Mouse (Mus musculus) stomach, postnatal 0 days (tissue): ENCODE results near the gene Il17c. TPM values are rescaled to one million over a fixed set of nuclear protein-coding genes. Genes with fewer than 3 reads are reported as not detected.

Experiments used
- ATAC-seq: fragments of 200-750 bp; cut with Nextera tagmentation; 2 replicates; pipeline ENCODE4 v1.8.0; 2017; ENCODE audit not compliant: low FRiP score, low TSS enrichment
- DNase-seq: peaks from one replicate; pipeline ENCODE4 v3.0.0-alpha.2; 2016; ENCODE audit warnings: low spot score
- H3K27ac ChIP-seq: fragments of 300-500 bp; sonication (generic); replicated peaks from 2 replicates; pipeline ENCODE4 v1.5.1; 2014; ENCODE audit warnings: mild to moderate bottlenecking, control low read depth
- H3K27me3 ChIP-seq: fragments of 300-500 bp; sonication (generic); 2 replicates; pipeline ENCODE4 v1.6.1; 2014; ENCODE audit warnings: low read length; ENCODE audit not compliant: control insufficient read depth, insufficient read depth
- H3K36me3 ChIP-seq: fragments of 300-500 bp; sonication (generic); 2 replicates; pipeline ENCODE4 v1.6.1; 2014; ENCODE audit warnings: low read length, mixed read lengths; ENCODE audit not compliant: control insufficient read depth, insufficient read depth
- H3K4me1 ChIP-seq: fragments of 300-500 bp; sonication (generic); replicated peaks from 2 replicates; pipeline ENCODE4 v1.6.1; 2014; ENCODE audit warnings: antibody characterized with exemption; ENCODE audit not compliant: control insufficient read depth, insufficient read depth
- H3K4me2 ChIP-seq: fragments of 300-500 bp; sonication (generic); replicated peaks from 2 replicates; pipeline ENCODE4 v1.6.1; 2014; ENCODE audit warnings: low read depth, mild to moderate bottlenecking, control low read depth, moderate library complexity
- H3K4me3 ChIP-seq: fragments of 300-500 bp; sonication (generic); 2 replicates; pipeline ENCODE4 v1.5.1; 2014; ENCODE audit warnings: low read depth, low read length, control low read depth
- H3K9ac ChIP-seq: fragments of 300-500 bp; sonication (generic); 2 replicates; pipeline ENCODE4 v1.6.1; 2014; ENCODE audit warnings: mild to moderate bottlenecking, low read length, control low read depth, mixed read lengths
- H3K9me3 ChIP-seq: fragments of 300-500 bp; sonication (generic); 2 replicates; pipeline ENCODE4 v1.6.1; 2016; ENCODE audit warnings: low read length; ENCODE audit not compliant: control insufficient read depth
- CTCF ChIP-seq: IDR thresholded peaks from 2 replicates; pipeline ENCODE4 v1.5.1; 2016; ENCODE audit warnings: antibody characterized with exemption, low read depth, mild to moderate bottlenecking, moderate library complexity
- EP300 ChIP-seq: optimal IDR thresholded peaks from 2 replicates; pipeline ENCODE3; 2016; ENCODE audit warnings: antibody characterized with exemption
- WGBS: fragments of 180-500 bp; shearing (Covaris S2); extraction: QIAGEN DNeasy Blood & Tissue Kit; methylation state at CpG from one replicate; pipeline ENCODE4 v1.1.7; 2014; 5-methylcytosine and 5-hydroxymethylcytosine counted together
- polyA plus RNA-seq: library from polyadenylated mRNA; unstranded; fragments of >200 nt; fragmentation: Nextera tagmentation; extraction: Ambion mirVana; gene quantifications from 2 replicates; pipeline ENCODE4 v1.2.1, GENCODE M21; 2015

Gene Il17c
- polyA plus RNA-seq, 1 experiment from 2014 or later = 0.32 TPM

DNA sequence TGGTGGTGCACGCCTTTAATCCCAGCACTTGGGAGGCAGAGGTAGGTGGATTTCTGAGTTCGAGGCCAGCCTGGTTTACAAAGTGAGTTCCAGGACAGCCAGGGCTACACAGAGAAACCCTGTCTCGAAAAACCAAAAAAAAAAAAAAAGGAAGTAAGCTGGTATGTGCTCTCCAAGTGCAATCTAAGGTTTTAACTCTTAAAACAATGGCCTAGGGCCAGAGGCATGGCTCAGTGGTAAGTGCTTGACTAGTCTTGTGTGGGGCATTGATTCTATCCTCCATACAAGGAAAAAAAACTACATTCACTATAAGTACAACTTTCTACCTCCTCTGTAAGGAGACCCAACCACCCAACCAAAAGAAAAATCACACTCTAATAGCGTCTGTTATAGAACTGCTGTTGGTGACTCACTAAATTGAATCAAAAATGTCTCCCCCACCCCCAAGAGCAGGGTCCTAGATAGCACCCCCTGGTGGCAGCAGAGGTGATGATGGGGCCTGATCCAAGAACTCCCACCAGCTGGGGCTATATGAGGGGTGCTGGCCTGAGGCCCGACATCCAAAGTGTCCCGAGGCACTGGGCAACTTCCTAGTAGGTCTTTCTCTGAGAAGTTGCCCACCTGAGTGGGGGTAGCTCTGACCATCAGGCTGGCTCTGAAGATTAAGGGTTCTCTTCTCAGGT lies 37.5 kb downstream of the Il17c start:
- no peak for ATAC-seq
- TF ChIP-seq EP300 = no peak
- peak; percentile 56 for TF ChIP-seq CTCF

DNA sequence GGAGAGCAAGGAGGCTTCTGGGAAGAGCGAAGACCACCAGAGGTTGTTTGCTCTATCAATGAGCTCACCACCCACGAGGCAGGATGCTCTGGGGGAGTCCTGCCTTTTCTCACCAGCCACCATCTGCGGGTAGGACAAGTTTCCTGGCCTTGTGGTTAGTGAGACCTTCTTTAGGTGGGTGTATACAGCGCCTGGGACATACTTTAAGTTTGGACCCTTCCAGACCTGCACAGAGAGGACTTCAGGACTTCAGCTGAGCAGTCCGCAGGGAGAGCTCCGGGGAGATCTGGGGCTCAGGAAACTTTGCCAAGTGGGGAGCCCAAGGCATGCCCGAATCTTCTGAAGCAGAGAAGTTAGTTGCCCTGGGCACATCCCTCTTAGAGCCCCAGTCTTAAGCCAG lies 38.2 kb downstream of the Il17c start:
- Histone ChIP-seq H3K9ac (peak overlapping the region; percentile 27; the same call in 1 of the 2 replicates), H3K36me3 (no peaks in the 10 kb centered on the region), H3K4me1 (no peaks in the 10 kb centered on the region; the same call in 1 of the 2 replicates), H3K27ac (no peak overlapping the region; the same call in 1 of the 2 replicates), H3K27me3 (no peaks in the 10 kb centered on the region; the same call in 1 of the 2 replicates), H3K4me2 (peak overlapping the region; percentile 52), H3K4me3 (peak overlapping the region; percentile 27), H3K9me3 (no peaks in the 10 kb centered on the region)
- no peak for DNase-seq
- no peak for ATAC-seq
- WGBS = 35% methylated on average over 7 of the region's 7 CpGs
- no peak for TF ChIP-seq CTCF
- no peak for TF ChIP-seq EP300

More for the DNA sequence above, 37.5 kb downstream of the Il17c start:
- H3K36me3 ChIP-seq = no peaks in the 10 kb centered on the region
- H3K4me3 ChIP-seq = no peak overlapping the region
- no peaks in the 10 kb centered on the region; the same call in 1 of the 2 replicates for H3K4me1 ChIP-seq
- no peaks in the 10 kb centered on the region for H3K9me3 ChIP-seq
- no peaks in the 10 kb centered on the region; the same call in 1 of the 2 replicates for H3K27me3 ChIP-seq
- H3K4me2 ChIP-seq = no peak overlapping the region
- DNase-seq = no peak
- H3K9ac ChIP-seq = no peak overlapping the region
- 49% methylated on average over 6 of the region's 6 CpGs for WGBS
- no peak overlapping the region for H3K27ac ChIP-seq

DNA sequence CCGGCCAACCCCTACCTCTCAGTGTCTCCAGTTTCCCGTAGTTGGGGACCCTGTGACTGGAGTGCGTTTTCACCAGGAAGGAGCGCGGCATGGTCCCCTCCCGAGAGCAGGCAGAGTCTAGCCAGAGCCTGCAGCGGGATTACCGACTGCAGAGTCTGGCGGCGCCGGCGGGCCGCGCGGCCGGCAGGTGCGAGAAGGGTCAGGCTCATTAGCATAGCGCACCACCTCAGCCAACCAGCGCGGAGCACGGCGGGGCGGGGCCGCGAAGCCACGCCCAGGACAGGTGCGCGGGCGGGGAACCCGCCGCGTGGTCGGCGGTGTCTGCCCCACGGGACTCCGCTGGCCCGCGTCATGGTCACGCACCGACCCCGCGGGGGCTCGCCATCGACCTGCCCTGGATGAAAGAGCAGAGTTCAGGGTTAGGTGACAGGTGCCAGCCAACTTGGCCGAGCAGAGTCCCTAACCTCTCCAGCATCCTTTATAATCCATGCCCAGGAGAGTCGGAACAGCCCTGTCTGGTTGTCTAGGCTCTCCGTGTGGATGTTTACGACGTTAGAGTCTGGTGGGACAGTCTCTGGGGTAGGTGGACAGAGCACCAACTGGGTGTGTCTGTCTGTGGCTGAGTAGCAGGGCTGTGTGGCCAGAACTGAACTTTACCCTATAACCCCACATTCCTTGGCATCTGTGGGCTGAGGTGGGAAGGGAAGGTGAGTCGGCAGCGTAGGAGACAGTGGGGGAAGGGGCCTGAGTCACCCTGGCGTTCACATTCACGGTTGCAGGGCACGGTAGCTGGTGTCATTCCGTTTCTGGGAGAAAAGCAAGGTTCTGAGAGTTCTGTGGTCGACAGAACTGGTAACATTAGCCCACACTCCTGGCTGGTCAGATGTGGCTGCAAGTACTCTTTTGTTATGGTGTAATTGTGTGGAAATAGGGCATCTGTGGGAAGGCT lies 39.0 kb downstream of the Il17c start, which contains the start of gene Snai3:
Snai3 (minus strand) TSS at position 210 of the 949 bp plus-strand sequence.
- peak within 1 kb of the TSS; percentile 52 for H3K4me2 ChIP-seq
- no peaks in the 10 kb centered on the region; the same call in 1 of the 2 replicates for H3K27me3 ChIP-seq
- TF ChIP-seq EP300 (no peak), CTCF (no peak)
- H3K27ac ChIP-seq = no peak within 1 kb of the TSS; the same call in 1 of the 2 replicates
- WGBS = 3% methylated on average over 51 of the region's 56 CpGs
- H3K4me1 ChIP-seq = no peaks in the 10 kb centered on the region; the same call in 1 of the 2 replicates
- no peaks in the 10 kb centered on the region for H3K9me3 ChIP-seq
- no peaks in the 10 kb centered on the region; the same call in 1 of the 2 replicates for H3K36me3 ChIP-seq
- DNase-seq (peak; percentile 87), ATAC-seq (peak; percentile 89)
- peak within 1 kb of the TSS; percentile 27 for H3K4me3 ChIP-seq
- peak within 1 kb of the TSS; percentile 27; the same call in 1 of the 2 replicates for H3K9ac ChIP-seq

DNA sequence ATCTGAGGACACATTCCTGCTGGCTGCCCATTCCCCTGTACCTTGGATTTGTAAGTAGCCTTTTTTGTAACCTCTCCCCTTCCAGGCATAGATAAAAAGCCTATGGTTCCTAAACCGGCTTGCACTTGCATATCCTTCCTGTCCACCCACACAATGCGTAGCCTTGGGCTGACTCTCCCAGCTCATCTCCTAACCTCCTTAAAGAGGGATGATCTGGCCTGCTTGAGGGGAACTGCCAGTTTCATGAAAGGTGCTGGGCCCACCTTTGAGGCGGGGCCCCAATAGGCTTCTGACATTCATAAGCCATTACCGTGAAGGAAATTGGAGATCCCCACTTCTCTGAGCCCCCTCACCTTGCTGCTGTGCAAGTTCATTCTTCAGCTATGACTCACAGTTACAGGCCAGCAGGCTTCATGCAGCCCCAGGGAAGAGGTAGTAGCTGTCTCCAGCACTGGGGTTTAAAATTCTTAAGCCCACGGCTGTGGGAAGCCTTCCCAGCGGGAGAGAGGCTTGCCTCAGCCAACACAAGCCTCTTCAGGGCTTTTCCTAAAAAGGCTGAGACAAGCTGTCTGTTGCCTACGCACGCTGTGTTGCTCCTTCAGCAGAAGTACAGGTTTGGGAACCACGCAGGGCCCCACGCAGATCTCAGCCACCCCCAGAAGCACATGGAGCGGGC lies 39.8 kb downstream of the Il17c start:
- ATAC-seq = no peak

DNA sequence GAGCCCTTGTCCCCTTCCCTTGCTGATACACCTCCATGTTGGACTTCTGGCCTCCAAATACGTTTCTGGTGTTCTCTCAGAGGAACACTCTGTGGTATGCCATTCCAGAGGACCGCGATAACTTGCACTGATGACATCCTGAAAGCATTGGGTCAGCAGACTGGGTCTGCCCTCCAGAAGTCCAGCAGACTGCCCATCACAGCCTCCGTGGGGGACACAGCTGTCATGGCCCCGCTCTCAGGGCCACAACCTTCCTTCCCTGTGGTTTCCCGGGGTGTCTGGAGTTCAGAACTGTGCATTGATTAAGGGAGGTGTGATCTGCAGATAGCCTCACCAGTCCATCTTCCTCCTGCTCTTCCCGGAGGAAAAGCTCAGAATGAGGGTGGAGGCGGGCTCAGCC lies 40.7 kb downstream of the Il17c start:
- DNase-seq (no peak), ATAC-seq (no peak)
- Histone ChIP-seq H3K36me3 (peaks cover 6% of the 10 kb centered on the region; the same call in 1 of the 2 replicates), H3K27ac (no peak overlapping the region), H3K4me2 (no peak overlapping the region), H3K9ac (no peak overlapping the region), H3K9me3 (no peaks in the 10 kb centered on the region), H3K4me3 (no peak overlapping the region), H3K27me3 (no peaks in the 10 kb centered on the region; the same call in 1 of the 2 replicates), H3K4me1 (no peaks in the 10 kb centered on the region; the same call in 1 of the 2 replicates)
- WGBS = 77% methylated on average over 8 of the region's 8 CpGs
- TF ChIP-seq EP300 = no peak
- TF ChIP-seq CTCF = no peak

More for the DNA sequence above, 39.8 kb downstream of the Il17c start:
- no peaks in the 10 kb centered on the region; the same call in 1 of the 2 replicates for H3K27me3 ChIP-seq
- TF ChIP-seq CTCF (no peak), EP300 (no peak)
- 61% methylated on average over 11 of the region's 11 CpGs for WGBS
- no peak overlapping the region for H3K4me3 ChIP-seq
- H3K4me1 ChIP-seq = no peaks in the 10 kb centered on the region; the same call in 1 of the 2 replicates
- no peaks in the 10 kb centered on the region; the same call in 1 of the 2 replicates for H3K36me3 ChIP-seq
- DNase-seq = no peak
- H3K9me3 ChIP-seq = no peaks in the 10 kb centered on the region
- H3K9ac ChIP-seq = no peak overlapping the region
- H3K4me2 ChIP-seq = no peak overlapping the region
- no peak overlapping the region for H3K27ac ChIP-seq
